Mouse (Mus musculus) bone marrow macrophage, adult 2 months (primary cell): Measurements from ENCODE around the gene Twnk.

Source experiments
- CTCF ChIP-seq: IDR thresholded peaks from 2 replicates; pipeline ENCODE4 v1.5.1; 2012; ENCODE audit warnings: low read depth, mild to moderate bottlenecking, low read length, moderate library complexity
- POLR2A ChIP-seq: IDR thresholded peaks from 2 replicates; pipeline ENCODE4 v1.6.1; 2012; ENCODE audit warnings: mild to moderate bottlenecking, low read depth, low read length, borderline replicate concordance

DNA sequence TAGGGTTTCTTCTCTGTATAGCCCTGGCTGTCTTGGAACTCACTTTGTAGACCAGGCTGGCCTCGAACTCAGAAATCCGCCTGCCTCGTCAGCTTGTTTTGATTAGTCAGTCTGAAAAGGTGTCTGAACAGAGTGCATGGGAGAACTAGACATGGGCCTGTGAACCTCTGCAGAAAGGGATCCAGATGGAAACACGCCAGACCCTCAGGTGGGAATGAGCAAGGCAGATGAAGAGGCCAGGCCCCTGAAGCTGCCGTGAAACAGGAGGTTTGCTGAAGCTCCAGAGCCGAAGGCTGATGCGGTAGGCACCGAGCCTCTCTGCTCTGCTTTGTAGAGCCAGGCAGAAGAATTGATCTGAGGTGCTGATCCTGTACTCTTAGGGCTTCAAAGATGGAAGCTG is 6.8 kb downstream of the Twnk start:
- no peak for TF ChIP-seq CTCF
- TF ChIP-seq POLR2A = no peak
